Mouse (Mus musculus) intestine, embryonic 16.5 days (tissue): Measurements from ENCODE around the gene Dnah1. TPM values are rescaled to one million over a fixed set of nuclear protein-coding genes. Genes with fewer than 3 reads are reported as not detected.

ENCODE experiments used
- ATAC-seq: fragments of 200-750 bp; cut with Nextera tagmentation; 2 replicates; pipeline ENCODE4 v1.8.0; 2017; ENCODE audit warnings: moderate TSS enrichment, moderate library complexity
- H3K27ac ChIP-seq: fragments of 300-500 bp; sonication (generic); 2 replicates; pipeline ENCODE4 v1.5.1; 2014; ENCODE audit warnings: mild to moderate bottlenecking, low read length
- H3K27me3 ChIP-seq: fragments of 300-500 bp; sonication (generic); replicated peaks from 2 replicates; pipeline ENCODE4 v1.6.1; 2014; ENCODE audit warnings: low read length, control low read depth, mixed read lengths; ENCODE audit not compliant: control insufficient read depth, insufficient read depth
- H3K36me3 ChIP-seq: fragments of 300-500 bp; sonication (generic); 2 replicates; pipeline ENCODE4 v1.6.1; 2014; ENCODE audit warnings: low read length, control low read depth; ENCODE audit not compliant: control insufficient read depth, insufficient read depth
- H3K4me1 ChIP-seq: fragments of 300-500 bp; sonication (generic); 2 replicates; pipeline ENCODE4 v1.6.1; 2014; ENCODE audit warnings: low read length, control low read depth, mixed read lengths; ENCODE audit not compliant: control insufficient read depth, insufficient read depth
- H3K4me2 ChIP-seq: fragments of 300-500 bp; sonication (generic); 2 replicates; pipeline ENCODE4 v1.6.1; 2014; ENCODE audit warnings: low read depth, low read length, control low read depth
- H3K4me3 ChIP-seq: fragments of 300-500 bp; sonication (generic); 2 replicates; pipeline ENCODE4 v1.5.1; 2014; ENCODE audit warnings: mild to moderate bottlenecking, low read length
- H3K9ac ChIP-seq: fragments of 300-500 bp; sonication (generic); 2 replicates; pipeline ENCODE4 v1.6.1; 2014; ENCODE audit warnings: low read depth, low read length
- H3K9me3 ChIP-seq: fragments of 300-500 bp; sonication (generic); 2 replicates; pipeline ENCODE4 v1.6.1; 2016; ENCODE audit warnings: low read length, control low read depth; ENCODE audit not compliant: control insufficient read depth
- WGBS: fragments of 180-500 bp; shearing (Covaris S2); extraction: QIAGEN DNeasy Blood & Tissue Kit; methylation state at CpG from one replicate; pipeline ENCODE4 v1.1.7; 2014; 5-methylcytosine and 5-hydroxymethylcytosine counted together
- polyA plus RNA-seq: library from polyadenylated mRNA; unstranded; fragments of >200 nt; fragmentation: Nextera tagmentation; extraction: Ambion mirVana; gene quantifications from 2 replicates; pipeline ENCODE4 v1.2.1, GENCODE M21; 2015

The Dnah1 gene
- polyA plus RNA-seq, result 2.4 and 3.0 TPM in 2 replicates

GRCm38 (mm10) chr14:31323849-31324792, at the start of gene Dnah1:
Gene Dnah1, minus strand, starts transcription at chr14:31323896.
- WGBS, result 29% methylated on average over 28 of the region's 28 CpGs
- no peak within 1 kb of the TSS for H3K27ac ChIP-seq

DNA sequence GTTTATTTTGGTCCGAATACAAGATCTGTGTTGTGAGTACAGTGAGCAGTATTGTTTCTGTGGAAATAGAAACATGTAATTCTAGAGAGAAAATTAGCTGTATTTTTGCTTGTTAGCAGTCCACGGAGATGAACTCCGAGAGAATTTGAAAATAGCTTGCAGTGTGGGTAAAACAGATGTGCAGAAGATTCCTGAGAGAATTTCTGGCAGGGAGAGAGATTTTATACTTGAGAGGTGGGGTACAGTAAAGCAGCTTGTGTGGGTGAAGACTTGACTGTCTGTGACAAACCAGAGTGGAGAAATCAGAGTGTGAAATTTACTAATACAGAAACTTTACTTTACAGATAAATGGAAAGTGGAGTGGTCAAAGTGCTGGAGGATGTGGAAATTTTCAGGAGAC, 45.7 kb upstream of the Dnah1 start:
- Histone ChIP-seq H3K9ac (no peak overlapping the region), H3K27ac (no peak overlapping the region), H3K27me3 (no peaks in the 10 kb centered on the region), H3K4me3 (no peak overlapping the region), H3K9me3 (no peaks in the 10 kb centered on the region), H3K4me2 (no peak overlapping the region), H3K36me3 (peaks cover 14% of the 10 kb centered on the region), H3K4me1 (no peaks in the 10 kb centered on the region)
- WGBS, result 91% methylated on average over 3 of the region's 3 CpGs
- no peak for ATAC-seq

More at GRCm38 (mm10) chr14:31323849-31324792, at the start of gene Dnah1:
- Histone ChIP-seq H3K27me3 (no peaks in the 10 kb centered on the region), H3K4me3 (peak within 1 kb of the TSS; percentile 44), H3K36me3 (no peaks in the 10 kb centered on the region), H3K4me2 (peak within 1 kb of the TSS; percentile 70), H3K9me3 (no peaks in the 10 kb centered on the region), H3K4me1 (0 out of 2 replicates have a peak, but pooled peaks cover 4% of the 10 kb centered on the region), H3K9ac (peak within 1 kb of the TSS; percentile 56)
- peak; percentile 68 for ATAC-seq

DNA sequence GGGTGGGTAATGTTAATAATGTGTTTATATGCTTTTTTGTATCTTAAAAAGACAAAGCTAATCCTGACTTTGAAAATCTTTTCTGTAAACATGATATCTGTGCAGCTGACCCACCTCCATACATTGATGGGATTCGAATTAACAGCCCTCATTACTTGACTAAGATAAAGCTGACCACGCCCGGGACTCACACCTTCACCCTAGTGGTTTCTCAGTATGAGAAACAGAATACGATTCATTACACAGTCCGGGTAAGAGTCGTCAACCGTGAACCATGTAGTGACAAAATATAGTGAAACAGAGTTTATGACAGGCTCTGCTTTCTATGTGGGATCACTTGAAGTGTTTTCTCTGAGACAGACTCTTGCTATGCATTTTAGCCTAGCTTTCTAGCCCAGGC, 44.3 kb upstream of the Dnah1 start:
- ATAC-seq, result no peak
- Histone ChIP-seq H3K36me3 (peaks cover 22% of the 10 kb centered on the region), H3K9me3 (no peaks in the 10 kb centered on the region; the same call in 1 of the 2 replicates), H3K27me3 (no peaks in the 10 kb centered on the region), H3K27ac (no peak overlapping the region), H3K4me1 (no peaks in the 10 kb centered on the region), H3K4me2 (no peak overlapping the region), H3K9ac (no peak overlapping the region), H3K4me3 (no peak overlapping the region)
- 86% methylated on average over 7 of the region's 7 CpGs for WGBS

- Histone ChIP-seq H3K27ac (no peak overlapping the region), H3K9ac (no peak overlapping the region), H3K36me3 (peaks cover 21% of the 10 kb centered on the region), H3K9me3 (no peaks in the 10 kb centered on the region; the same call in 1 of the 2 replicates), H3K4me1 (no peaks in the 10 kb centered on the region), H3K4me2 (no peak overlapping the region), H3K4me3 (no peak overlapping the region), H3K27me3 (no peaks in the 10 kb centered on the region)
- ATAC-seq, result no peak
Observed at GRCm38 (mm10) chr14:31365350-31365749, 41.7 kb upstream of the Dnah1 start.

- Histone ChIP-seq H3K9ac (no peak overlapping the region), H3K36me3 (peaks cover 21% of the 10 kb centered on the region), H3K4me2 (no peak overlapping the region), H3K9me3 (no peaks in the 10 kb centered on the region; the same call in 1 of the 2 replicates), H3K27me3 (no peaks in the 10 kb centered on the region), H3K4me3 (no peak overlapping the region), H3K4me1 (no peaks in the 10 kb centered on the region), H3K27ac (no peak overlapping the region)
- ATAC-seq, result no peak
- 94% methylated on average over 4 of the region's 4 CpGs for whole genome bisulfite sequencing
Observed at GRCm38 (mm10) chr14:31364589-31364988, 40.9 kb upstream of the Dnah1 start.

DNA sequence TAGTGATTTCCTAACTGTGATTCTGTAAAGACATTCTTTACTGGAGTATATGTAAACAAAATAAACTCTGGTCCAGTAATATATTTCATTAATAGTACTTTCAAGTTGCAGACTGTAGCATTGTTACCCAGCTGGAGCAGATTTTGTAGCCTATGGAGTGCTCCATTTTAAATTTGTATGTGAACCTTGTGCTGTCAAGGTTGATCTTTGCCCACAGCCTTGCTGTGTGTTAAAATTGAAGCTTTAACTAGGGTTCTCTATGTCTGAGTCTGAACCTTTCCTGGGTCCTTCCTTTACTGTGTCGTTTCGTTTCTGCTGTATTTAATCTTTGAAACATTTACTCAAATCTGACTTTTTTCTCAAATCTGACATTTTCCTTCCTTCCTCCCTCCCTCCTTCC, 38.5 kb upstream of the Dnah1 start:
- no peak overlapping the region for H3K9ac ChIP-seq
- no peak overlapping the region for H3K4me3 ChIP-seq
- H3K4me2 ChIP-seq, result no peak overlapping the region
- H3K27ac ChIP-seq, result no peak overlapping the region
- H3K4me1 ChIP-seq, result no peaks in the 10 kb centered on the region
- 89% methylated on average over 2 of the region's 2 CpGs for WGBS
- H3K27me3 ChIP-seq, result no peaks in the 10 kb centered on the region
- no peaks in the 10 kb centered on the region; the same call in 1 of the 2 replicates for H3K9me3 ChIP-seq
- ATAC-seq, result no peak
- peaks cover 21% of the 10 kb centered on the region for H3K36me3 ChIP-seq

- no peaks in the 10 kb centered on the region for H3K9me3 ChIP-seq
- H3K27me3 ChIP-seq, result no peaks in the 10 kb centered on the region
- H3K9ac ChIP-seq, result no peak overlapping the region
- no peak for ATAC-seq
- no peak overlapping the region for H3K27ac ChIP-seq
- no peaks in the 10 kb centered on the region; the same call in 1 of the 2 replicates for H3K36me3 ChIP-seq
- H3K4me2 ChIP-seq, result no peak overlapping the region
- WGBS, result 92% methylated on average over 1 of the region's 1 CpGs
- H3K4me1 ChIP-seq, result no peaks in the 10 kb centered on the region
- H3K4me3 ChIP-seq, result no peak overlapping the region
Observed at GRCm38 (mm10) chr14:31345367-31345766, 21.7 kb upstream of the Dnah1 start.

GRCm38 (mm10) chr14:31343241-31343640, 19.5 kb upstream of the Dnah1 start:
- Histone ChIP-seq H3K4me2 (no peak overlapping the region), H3K27ac (no peak overlapping the region), H3K4me3 (no peak overlapping the region), H3K27me3 (no peaks in the 10 kb centered on the region), H3K36me3 (no peaks in the 10 kb centered on the region; the same call in 1 of the 2 replicates), H3K4me1 (0 out of 2 replicates have a peak, but pooled peaks cover 2% of the 10 kb centered on the region), H3K9ac (no peak overlapping the region), H3K9me3 (no peaks in the 10 kb centered on the region)
- ATAC-seq, result no peak
- WGBS, result 82% methylated on average over 8 of the region's 8 CpGs

GRCm38 (mm10) chr14:31337947-31338346, 14.3 kb upstream of the Dnah1 start:
- Histone ChIP-seq H3K36me3 (no peaks in the 10 kb centered on the region), H3K27me3 (no peaks in the 10 kb centered on the region), H3K9me3 (no peaks in the 10 kb centered on the region), H3K27ac (no peak overlapping the region), H3K9ac (no peak overlapping the region), H3K4me1 (0 out of 2 replicates have a peak, but pooled peaks cover 2% of the 10 kb centered on the region), H3K4me3 (peak overlapping the region; percentile 87), H3K4me2 (peak overlapping the region; percentile 80; the same call in 1 of the 2 replicates)
- no peak for ATAC-seq
